Mouse (Mus musculus) liver, embryonic 12.5 days (tissue): ENCODE results near the gene Ldlrap1. TPM values are rescaled to one million over a fixed set of nuclear protein-coding genes. Genes with fewer than 3 reads are reported as not detected.
"Not testable (repeated sequence)": the region's sequence is repeated elsewhere in the genome, so short reads cannot be mapped to it uniquely, and the experiment has no call there.

Source experiments
- ATAC-seq: fragments of 200-750 bp; cut with Nextera tagmentation; 2 replicates; pipeline ENCODE4 v1.8.0; 2017; ENCODE audit warnings: moderate number of reproducible peaks, mild to moderate bottlenecking, moderate library complexity
- H3K27ac ChIP-seq: fragments of 300-500 bp; sonication (generic); 2 replicates; pipeline ENCODE4 v1.5.1; 2016; ENCODE audit warnings: mild to moderate bottlenecking
- H3K27me3 ChIP-seq: fragments of 300-500 bp; sonication (generic); replicated peaks from 2 replicates; pipeline ENCODE4 v1.6.1; 2016; ENCODE audit warnings: mild to moderate bottlenecking, moderate library complexity
- H3K36me3 ChIP-seq: fragments of 300-500 bp; sonication (generic); 2 replicates; pipeline ENCODE4 v1.6.1; 2016; ENCODE audit warnings: mild to moderate bottlenecking, moderate library complexity
- H3K4me1 ChIP-seq: fragments of 300-500 bp; sonication (generic); 2 replicates; pipeline ENCODE4 v1.6.1; 2016
- H3K4me2 ChIP-seq: fragments of 300-500 bp; sonication (generic); 2 replicates; pipeline ENCODE4 v1.6.1; 2016; ENCODE audit warnings: mild to moderate bottlenecking, moderate library complexity
- H3K4me3 ChIP-seq: fragments of 300-500 bp; sonication (generic); 2 replicates; pipeline ENCODE4 v1.5.1; 2016; ENCODE audit warnings: mild to moderate bottlenecking, moderate library complexity
- H3K9ac ChIP-seq: fragments of 300-500 bp; sonication (generic); 2 replicates; pipeline ENCODE4 v1.6.1; 2016; ENCODE audit warnings: mild to moderate bottlenecking, moderate library complexity
- H3K9me3 ChIP-seq: fragments of 300-500 bp; sonication (generic); replicated peaks from 2 replicates; pipeline ENCODE4 v1.6.1; 2016; ENCODE audit warnings: mild to moderate bottlenecking, moderate library complexity
- WGBS: fragments of 180-500 bp; shearing (Covaris S2); methylation state at CpG from one replicate; pipeline ENCODE4 v1.1.7; 2016; ENCODE audit not compliant: insufficient replicate concordance; 5-methylcytosine and 5-hydroxymethylcytosine counted together
- polyA plus RNA-seq: library from polyadenylated mRNA; unstranded; fragments of >200 nt; fragmentation: Nextera tagmentation; extraction: Ambion mirVana; gene quantifications from 2 replicates; pipeline ENCODE4 v1.2.1, GENCODE M21; 2016

The Ldlrap1 gene
- polyA plus RNA-seq, 1 experiment from 2014 or later, result 28.2 TPM

DNA sequence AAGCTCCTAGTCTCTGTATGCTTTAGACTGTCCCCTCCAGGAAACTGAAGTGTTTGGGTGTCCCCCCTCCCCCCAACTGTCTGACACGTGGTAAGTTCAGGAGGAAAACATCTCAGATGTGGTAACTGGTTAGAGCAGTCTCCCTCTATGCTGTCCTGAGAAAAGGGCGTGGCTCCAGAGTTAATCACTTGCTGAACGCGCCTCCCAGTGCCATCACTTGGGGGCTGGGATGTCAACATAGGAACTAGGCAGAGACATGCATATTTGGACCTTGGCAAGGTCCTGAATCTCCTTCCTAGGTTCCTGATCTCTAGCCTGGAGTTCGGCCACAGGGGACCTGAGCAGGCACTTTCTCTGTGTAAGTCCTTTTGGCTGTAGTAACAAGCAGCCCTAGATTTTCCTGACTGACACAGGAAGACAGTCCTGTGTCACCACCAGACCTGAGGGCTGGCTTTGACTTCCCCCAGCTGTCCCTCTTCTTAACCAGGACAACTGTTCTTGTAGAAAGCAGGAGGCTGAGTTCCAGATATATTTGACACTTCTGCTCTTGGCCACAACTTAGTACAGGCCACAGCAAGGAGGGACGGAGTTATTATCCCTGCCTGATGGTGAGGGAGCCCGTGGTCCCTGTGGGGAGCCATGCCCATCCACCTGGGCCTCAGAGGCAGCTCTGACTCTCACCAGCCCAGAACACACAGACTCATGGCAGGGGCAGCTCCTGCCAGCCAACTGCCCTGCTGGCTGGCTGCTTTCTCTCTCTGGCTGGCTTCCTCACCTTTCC lies 28.9 kb upstream of the Ldlrap1 start:
- Histone ChIP-seq H3K27me3 (peaks cover 9% of the 10 kb centered on the region; the same call in 1 of the 2 replicates), H3K27ac (peak overlapping the region; percentile 57; the same call in 1 of the 2 replicates), H3K36me3 (peaks cover 12% of the 10 kb centered on the region), H3K4me3 (no peak overlapping the region), H3K4me2 (no peak overlapping the region), H3K9ac (no peak overlapping the region), H3K9me3 (no peaks in the 10 kb centered on the region), H3K4me1 (peaks cover 39% of the 10 kb centered on the region)
- no peak for ATAC-seq
- 21% methylated on average over 7 of the region's 7 CpGs for WGBS

DNA sequence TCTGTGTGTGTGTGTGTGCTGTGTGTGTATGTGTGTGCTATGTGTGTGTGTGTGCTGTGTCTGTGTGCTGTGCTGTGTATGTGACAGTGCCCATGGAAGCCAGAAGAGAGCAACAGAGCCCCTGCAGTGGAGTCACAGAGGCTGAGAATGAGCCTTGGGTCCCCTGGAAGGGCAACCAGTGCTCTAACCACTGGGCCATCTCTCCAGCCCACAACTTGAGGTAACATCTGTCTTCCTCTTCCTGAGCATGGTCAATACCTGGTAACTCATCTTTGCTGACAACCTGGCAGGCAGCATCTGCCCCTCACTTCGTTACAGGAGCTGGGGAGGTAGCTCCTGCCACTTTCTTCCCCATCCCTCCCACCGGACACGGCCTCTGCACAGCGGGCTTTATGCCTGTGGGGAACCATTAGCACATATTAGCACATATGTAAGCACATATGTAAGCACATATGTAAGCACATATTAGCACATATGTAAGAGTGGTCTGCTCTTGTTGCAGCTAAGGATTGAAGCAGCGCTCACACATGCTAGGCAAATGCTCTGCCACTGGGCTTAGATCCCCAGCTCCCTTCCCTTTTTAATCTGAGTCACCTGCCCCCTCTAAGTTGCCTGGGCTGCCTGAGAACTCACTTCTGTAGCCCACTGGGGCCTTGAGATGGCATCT lies 28.1 kb upstream of the Ldlrap1 start:
- no peak overlapping the region for H3K4me3 ChIP-seq
- H3K9ac ChIP-seq, result no peak overlapping the region
- H3K9me3 ChIP-seq, result no peaks in the 10 kb centered on the region
- 78% methylated on average over 5 of the region's 5 CpGs for WGBS
- peaks cover 4% of the 10 kb centered on the region for H3K36me3 ChIP-seq
- H3K4me1 ChIP-seq, result peaks cover 39% of the 10 kb centered on the region
- ATAC-seq, result no peak
- H3K4me2 ChIP-seq, result no peak overlapping the region
- H3K27me3 ChIP-seq, result peaks cover 9% of the 10 kb centered on the region; the same call in 1 of the 2 replicates
- H3K27ac ChIP-seq, result no peak overlapping the region

GRCm38 (mm10) chr4:134794959-134795358 lies 27.1 kb upstream of the Ldlrap1 start:
- H3K9ac ChIP-seq, H3K9me3 ChIP-seq, H3K4me3 ChIP-seq, H3K27me3 ChIP-seq, ATAC-seq, H3K36me3 ChIP-seq, H3K27ac ChIP-seq, H3K4me2 ChIP-seq: not testable (repeated sequence)
- peaks cover 39% of the 10 kb centered on the region for H3K4me1 ChIP-seq

GRCm38 (mm10) chr4:134793213-134793956 lies 25.6 kb upstream of the Ldlrap1 start:
- ATAC-seq, result no peak
- no peaks in the 10 kb centered on the region for H3K36me3 ChIP-seq
- no peak overlapping the region for H3K4me2 ChIP-seq
- peaks cover 28% of the 10 kb centered on the region for H3K4me1 ChIP-seq
- no peak overlapping the region for H3K27ac ChIP-seq
- H3K4me3 ChIP-seq, result no peak overlapping the region
- no peak overlapping the region for H3K9ac ChIP-seq
- H3K27me3 ChIP-seq, result peaks cover 9% of the 10 kb centered on the region; the same call in 1 of the 2 replicates
- WGBS, result 32% methylated on average over 10 of the region's 10 CpGs
- no peaks in the 10 kb centered on the region for H3K9me3 ChIP-seq

- no peaks in the 10 kb centered on the region for H3K9me3 ChIP-seq
- no peaks in the 10 kb centered on the region for H3K36me3 ChIP-seq
- no peak overlapping the region for H3K27ac ChIP-seq
- no peak overlapping the region for H3K9ac ChIP-seq
- peaks cover 9% of the 10 kb centered on the region; the same call in 1 of the 2 replicates for H3K27me3 ChIP-seq
- WGBS, result 57% methylated on average over 6 of the region's 6 CpGs
- H3K4me2 ChIP-seq, result no peak overlapping the region
- no peak for ATAC-seq
- H3K4me3 ChIP-seq, result no peak overlapping the region
- H3K4me1 ChIP-seq, result peaks cover 31% of the 10 kb centered on the region
Observed at GRCm38 (mm10) chr4:134791731-134792130, 23.9 kb upstream of the Ldlrap1 start.

DNA sequence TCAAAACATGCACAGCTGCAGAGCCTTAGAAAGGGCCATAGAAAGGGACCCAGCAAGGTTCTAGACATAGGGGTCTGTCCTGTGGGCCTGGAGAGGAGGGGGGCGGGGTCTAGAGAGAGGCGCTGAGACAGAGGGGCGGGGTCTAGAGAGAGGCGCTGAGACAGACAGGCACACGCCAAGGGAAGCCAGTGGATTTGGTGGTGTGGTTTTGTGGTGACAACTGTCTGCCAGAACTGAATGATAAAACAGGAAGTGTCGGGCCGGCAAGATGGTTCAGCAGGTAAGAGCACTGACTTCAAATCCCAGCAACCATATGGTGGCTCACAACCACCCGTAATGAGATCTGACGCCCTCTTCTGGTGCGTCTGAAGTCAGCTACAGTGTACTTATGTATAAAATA lies 19.1 kb upstream of the Ldlrap1 start:
- Histone ChIP-seq H3K9me3 (no peaks in the 10 kb centered on the region), H3K36me3 (no peaks in the 10 kb centered on the region), H3K4me1 (peaks cover 34% of the 10 kb centered on the region), H3K4me2 (no peak overlapping the region), H3K27me3 (0 out of 2 replicates have a peak, but pooled peaks cover 2% of the 10 kb centered on the region), H3K9ac (no peak overlapping the region), H3K27ac (no peak overlapping the region), H3K4me3 (no peak overlapping the region)
- WGBS, result 13% methylated on average over 10 of the region's 10 CpGs
- no peak; the same call in 1 of the 2 replicates for ATAC-seq

GRCm38 (mm10) chr4:134784701-134785100 lies 16.9 kb upstream of the Ldlrap1 start:
- WGBS, result 50% methylated on average over 5 of the region's 5 CpGs
- Histone ChIP-seq H3K4me1 (peaks cover 39% of the 10 kb centered on the region), H3K9me3 (no peaks in the 10 kb centered on the region), H3K27me3 (no peaks in the 10 kb centered on the region), H3K4me3 (no peak overlapping the region), H3K9ac (no peak overlapping the region), H3K36me3 (no peaks in the 10 kb centered on the region), H3K27ac (0 out of 2 replicates have a peak overlapping the region, but pooled peaks have one; percentile 22), H3K4me2 (no peak overlapping the region)
- ATAC-seq, result no peak

GRCm38 (mm10) chr4:134779136-134779934 lies 11.5 kb upstream of the Ldlrap1 start:
- Histone ChIP-seq H3K36me3 (no peaks in the 10 kb centered on the region), H3K9ac (no peak overlapping the region), H3K4me2 (0 out of 2 replicates have a peak overlapping the region, but pooled peaks have one; percentile 7), H3K27ac (peak overlapping the region; percentile 6; the same call in 1 of the 2 replicates), H3K4me1 (peaks cover 57% of the 10 kb centered on the region), H3K4me3 (no peak overlapping the region), H3K27me3 (no peaks in the 10 kb centered on the region), H3K9me3 (no peaks in the 10 kb centered on the region)
- WGBS, result 27% methylated on average over 14 of the region's 14 CpGs
- no peak for ATAC-seq

- Histone ChIP-seq H3K27ac (no peak overlapping the region), H3K9me3 (no peaks in the 10 kb centered on the region), H3K9ac (no peak overlapping the region), H3K4me1 (peaks cover 76% of the 10 kb centered on the region), H3K36me3 (no peaks in the 10 kb centered on the region), H3K27me3 (no peaks in the 10 kb centered on the region), H3K4me3 (no peak overlapping the region), H3K4me2 (no peak overlapping the region)
- ATAC-seq, result no peak
- 78% methylated on average over 7 of the region's 7 CpGs for WGBS
Observed at GRCm38 (mm10) chr4:134776246-134776645, 8.4 kb upstream of the Ldlrap1 start.

GRCm38 (mm10) chr4:134775234-134775944 lies 7.6 kb upstream of the Ldlrap1 start:
- Histone ChIP-seq H3K36me3 (no peaks in the 10 kb centered on the region), H3K27me3 (no peaks in the 10 kb centered on the region), H3K4me1 (peaks cover 76% of the 10 kb centered on the region), H3K9ac (no peak overlapping the region), H3K4me3 (no peak overlapping the region), H3K27ac (peak overlapping the region; percentile 33), H3K9me3 (no peaks in the 10 kb centered on the region), H3K4me2 (no peak overlapping the region)
- 71% methylated on average over 14 of the region's 14 CpGs for WGBS
- no peak for ATAC-seq

GRCm38 (mm10) chr4:134774126-134774525 lies 6.3 kb upstream of the Ldlrap1 start:
- peak overlapping the region; percentile 38; the same call in 1 of the 2 replicates for H3K27ac ChIP-seq
- no peaks in the 10 kb centered on the region for H3K36me3 ChIP-seq
- peak overlapping the region; percentile 10; the same call in 1 of the 2 replicates for H3K4me2 ChIP-seq
- peaks cover 67% of the 10 kb centered on the region for H3K4me1 ChIP-seq
- peak; percentile 55 for ATAC-seq
- 30% methylated on average over 6 of the region's 6 CpGs for WGBS
- no peaks in the 10 kb centered on the region for H3K9me3 ChIP-seq
- H3K4me3 ChIP-seq, result no peak overlapping the region
- H3K9ac ChIP-seq, result no peak overlapping the region
- 0 out of 2 replicates have a peak, but pooled peaks cover 1% of the 10 kb centered on the region for H3K27me3 ChIP-seq
